Mouse (Mus musculus): ENCODE data around the gene Rsph3a. TPM values are rescaled to one million over a fixed set of nuclear protein-coding genes. Genes with fewer than 3 reads are reported as not detected.

Rsph3a gene
- polyA plus RNA-seq (2017; shearing (Covaris generic)): 9.7 TPM

DNA sequence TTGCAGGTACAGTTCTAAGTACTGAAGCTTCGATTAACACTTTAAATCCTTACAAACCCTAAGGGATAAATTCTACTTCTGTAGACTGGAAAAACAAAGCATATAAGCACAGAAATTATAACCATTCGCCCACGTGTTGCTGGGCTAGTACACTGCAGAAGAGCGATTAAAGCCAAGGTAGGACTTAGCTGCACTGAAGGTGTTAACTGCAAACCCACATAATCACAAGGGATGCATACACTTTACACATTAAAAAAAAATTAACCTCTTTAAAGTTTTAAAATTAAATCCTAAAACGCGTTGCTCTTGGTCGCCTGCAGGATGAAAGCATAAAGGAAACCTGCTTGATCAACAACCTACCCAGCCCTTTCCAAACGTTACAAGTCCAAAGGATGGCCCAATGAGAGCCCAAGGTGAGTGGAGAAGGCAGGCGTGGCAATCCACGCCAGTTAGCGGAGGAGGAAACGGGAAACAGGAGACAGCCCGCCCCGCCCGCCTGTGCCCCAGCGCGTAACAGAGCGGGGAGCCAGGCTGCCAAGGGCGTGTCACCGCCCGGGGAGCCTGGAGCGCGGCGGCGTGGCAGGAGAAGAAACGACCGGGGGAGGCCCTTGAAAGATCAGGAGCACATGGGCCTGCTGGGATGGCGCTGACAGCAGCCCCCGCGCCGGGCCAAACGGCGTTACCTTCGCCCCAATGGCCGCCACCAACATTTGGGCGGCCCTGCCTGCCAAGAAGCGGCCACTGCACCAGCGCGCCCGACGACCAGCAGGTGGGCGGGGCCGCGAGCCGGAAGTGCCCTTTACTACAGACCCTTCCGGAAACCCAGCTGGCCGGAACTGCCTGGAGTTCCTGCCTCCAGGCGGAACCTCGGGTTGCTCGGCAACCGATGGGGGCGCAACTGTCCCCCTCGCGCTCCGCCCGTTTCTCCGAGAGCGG lies at the start of gene Rsph3a:
Gene Rsph3a (plus strand): TSS at position 498 of the 936 bp plus-strand sequence.

DNA sequence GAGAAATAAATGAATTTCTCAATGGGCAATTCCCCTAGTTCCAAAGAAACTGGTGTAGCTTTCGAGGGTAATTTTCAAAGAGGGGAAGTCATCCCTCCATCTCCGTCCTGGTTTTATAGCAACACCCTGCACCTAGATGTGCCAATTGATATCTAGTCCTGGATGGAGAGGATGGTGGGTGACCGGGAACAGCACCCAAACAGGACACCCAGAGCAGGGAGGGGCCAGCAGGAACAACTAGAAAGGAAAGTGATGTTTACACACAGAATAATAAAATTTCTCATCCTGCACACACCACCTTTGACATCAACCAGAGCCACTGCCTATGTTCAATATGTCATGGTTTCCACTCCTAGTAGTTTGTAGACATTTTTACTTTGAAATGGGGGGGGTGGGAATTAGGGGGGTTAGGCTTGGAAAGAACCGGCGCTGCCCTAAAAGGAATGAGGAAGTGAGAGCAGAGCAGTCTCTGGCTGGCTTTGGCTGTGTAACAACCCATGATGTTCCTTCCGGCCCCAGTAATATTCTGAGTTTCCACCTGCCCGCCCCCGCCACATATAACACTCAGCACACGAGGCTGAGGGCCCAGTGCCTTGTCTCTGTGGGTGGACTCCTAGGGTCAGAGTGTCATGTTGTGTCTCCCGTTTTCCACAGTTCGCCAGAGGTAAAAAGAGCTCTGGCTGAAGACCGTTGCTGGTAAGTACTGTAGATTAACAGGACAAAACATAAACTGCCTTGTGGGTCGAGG lies 19.8 kb upstream of the Rsph3a start, which contains the start of gene Tagap:
Gene Tagap (plus strand): TSS at position 588 of the 748 bp plus-strand sequence.

Other genes starting within 250 kb of the Rsph3a start
- 0.06 TPM for gene Fndc1, start 118.3 kb upstream of the Rsph3a start, polyA plus RNA-seq (2017; shearing (Covaris generic))
- 724 TPM for gene Tagap, start 19.6 kb upstream of the Rsph3a start, polyA plus RNA-seq (2017; shearing (Covaris generic))
- gene Gm49673, start 202.2 kb downstream of the Rsph3a start, polyA plus RNA-seq (2017; shearing (Covaris generic)): 0.27 TPM
- gene Rnaset2a, start 202.5 kb downstream of the Rsph3a start, polyA plus RNA-seq (2017; shearing (Covaris generic)): 32.8 TPM
- gene Fgfr1op, start 219.9 kb downstream of the Rsph3a start, polyA plus RNA-seq (2017; shearing (Covaris generic)): 25.5 TPM